Mouse (Mus musculus): Measurements from ENCODE around the gene Minpp1.

Minpp1 gene

DNA sequence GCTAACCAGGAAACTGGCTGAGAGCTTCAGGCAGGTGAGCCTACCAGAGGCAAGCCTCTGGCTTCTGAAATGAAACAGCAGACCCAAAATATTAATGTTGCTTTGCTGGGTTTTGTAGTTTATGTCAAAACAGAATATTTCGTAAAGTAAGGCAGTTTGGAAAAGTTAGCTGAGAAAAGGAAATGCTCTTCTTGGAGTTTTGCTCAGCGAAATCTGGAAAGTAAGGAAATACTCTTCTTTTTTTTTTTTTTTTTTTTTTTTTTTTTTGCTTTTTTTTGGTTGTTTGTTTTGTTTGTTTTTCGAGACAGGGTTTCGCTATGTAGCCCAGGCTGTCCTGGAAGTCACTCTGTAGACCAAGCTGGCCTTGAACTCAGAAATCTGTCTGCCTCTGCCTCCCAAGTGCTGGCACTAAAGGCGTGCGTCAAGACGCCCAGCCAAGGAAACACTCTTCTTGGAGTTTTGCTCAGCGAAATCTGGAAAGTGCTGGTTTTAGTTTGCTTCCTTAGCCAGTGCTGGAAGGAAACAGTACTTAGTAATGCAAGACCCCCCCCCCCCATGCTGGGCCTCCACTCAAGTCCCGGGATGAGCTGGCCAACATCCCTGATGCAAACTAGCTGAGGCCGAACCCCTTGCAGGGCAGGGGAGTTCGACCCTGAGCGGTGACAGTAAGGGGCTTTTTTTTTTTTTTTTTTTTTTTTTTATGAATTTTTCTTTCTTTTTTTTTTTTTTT lies 3.8 kb downstream of the Minpp1 start:
- no peak for DNase-seq (ENCODE audit: low spot score in 2 of 2)

DNA sequence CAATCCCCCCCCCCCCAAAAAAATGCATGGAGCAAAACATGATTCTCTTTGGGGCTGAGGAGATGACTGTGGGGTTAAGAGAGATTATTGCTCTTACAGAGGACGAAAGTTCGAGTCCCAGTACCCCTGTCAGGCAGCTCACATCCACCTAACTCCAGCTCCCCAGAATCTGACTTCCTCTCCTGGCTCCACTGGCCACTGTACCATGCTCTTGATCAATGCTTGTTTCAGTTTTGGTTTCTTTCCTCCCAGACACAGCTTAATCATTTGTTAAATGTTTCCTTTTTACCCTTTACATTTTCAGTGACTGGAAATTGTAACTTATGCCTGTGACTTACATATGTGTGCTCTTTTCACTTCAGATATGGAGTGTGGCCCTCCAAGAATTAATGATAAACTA lies 5.4 kb downstream of the Minpp1 start:
- DNase-seq (ENCODE audit: low spot score in 2 of 2), result no peak

DNA sequence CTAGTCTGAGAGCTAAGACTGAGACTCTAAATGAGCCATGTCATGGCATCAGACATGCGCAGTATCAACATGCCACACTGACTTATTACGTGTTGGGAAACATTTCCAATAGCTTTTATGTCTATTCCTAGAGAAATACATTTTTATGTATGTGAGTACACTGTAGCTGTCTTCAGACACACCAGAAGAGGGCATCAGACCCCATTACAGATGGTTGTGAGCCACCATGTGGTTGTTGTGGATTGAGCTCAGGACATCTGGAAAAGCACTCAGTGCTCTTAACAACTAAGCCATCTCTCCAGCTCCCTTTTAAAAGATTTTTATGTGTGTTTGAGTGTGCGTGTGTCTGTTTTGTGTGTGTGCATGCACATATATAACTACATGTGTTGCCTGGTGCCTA lies 6.8 kb downstream of the Minpp1 start:
- no peak for DNase-seq (ENCODE audit: low spot score in 2 of 2)

DNA sequence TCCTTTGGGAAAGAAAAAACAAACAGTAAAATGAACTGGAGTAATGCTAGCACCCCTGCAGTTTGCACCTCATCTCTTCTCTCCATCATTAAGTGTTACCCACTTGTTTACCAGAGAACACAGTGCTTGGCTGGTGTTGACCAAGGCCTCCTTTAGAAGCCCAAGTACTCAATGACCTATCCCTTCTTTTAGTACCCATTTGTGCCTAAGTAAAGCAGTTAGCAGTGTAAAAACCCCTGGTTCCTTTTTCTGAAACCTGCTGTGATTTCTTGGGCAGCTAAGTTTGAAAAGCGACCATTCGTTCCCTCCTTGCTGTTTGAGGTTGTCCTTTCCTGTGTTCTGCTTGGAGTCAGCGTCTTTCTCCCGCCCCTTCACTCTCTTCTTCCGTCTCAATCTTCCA lies 7.4 kb downstream of the Minpp1 start:
- no peak for DNase-seq (ENCODE audit: low spot score in 2 of 2)

DNA sequence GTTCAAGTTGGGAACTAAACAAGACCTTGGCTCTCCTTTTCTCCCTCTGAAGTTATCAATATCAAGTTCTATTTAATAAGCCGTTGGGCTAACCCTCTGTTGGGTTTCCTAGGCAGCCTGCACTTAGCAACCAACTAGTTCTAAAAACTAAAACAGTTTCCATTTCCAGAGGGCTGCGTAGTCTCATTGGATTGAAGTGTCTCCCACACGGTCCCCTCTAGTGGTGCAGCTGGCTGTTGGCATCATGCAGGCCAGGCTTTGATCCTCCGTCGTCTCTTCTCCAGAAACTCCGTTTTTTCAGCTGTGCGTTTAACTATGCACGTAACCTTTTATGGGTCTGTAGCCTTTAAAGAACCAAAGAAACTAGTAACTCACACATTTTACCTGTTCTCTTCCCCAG lies 7.9 kb downstream of the Minpp1 start:
- no peak for DNase-seq (ENCODE audit: low spot score in 2 of 2)

DNA sequence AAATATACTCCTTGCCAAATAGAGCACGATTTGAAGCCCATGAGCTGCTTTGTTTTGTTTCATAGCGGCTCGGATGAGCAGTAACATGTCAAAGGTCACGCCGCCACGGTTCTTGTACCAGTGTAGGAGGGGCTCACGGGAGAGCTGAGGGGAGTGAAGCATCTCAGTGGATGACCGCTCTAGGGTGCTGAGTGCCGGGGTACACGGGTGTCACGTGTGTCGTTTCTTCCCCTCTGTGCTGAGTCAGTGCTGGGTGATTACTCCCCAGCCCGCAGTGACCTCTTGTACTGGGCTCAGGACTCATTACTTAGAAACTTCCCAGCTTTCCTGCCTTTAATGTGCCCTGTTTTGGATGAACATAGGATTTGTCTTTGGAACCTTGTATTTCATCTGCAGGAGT lies 9.0 kb downstream of the Minpp1 start:
- DNase-seq (ENCODE audit: low spot score in 2 of 2), result no peak

DNA sequence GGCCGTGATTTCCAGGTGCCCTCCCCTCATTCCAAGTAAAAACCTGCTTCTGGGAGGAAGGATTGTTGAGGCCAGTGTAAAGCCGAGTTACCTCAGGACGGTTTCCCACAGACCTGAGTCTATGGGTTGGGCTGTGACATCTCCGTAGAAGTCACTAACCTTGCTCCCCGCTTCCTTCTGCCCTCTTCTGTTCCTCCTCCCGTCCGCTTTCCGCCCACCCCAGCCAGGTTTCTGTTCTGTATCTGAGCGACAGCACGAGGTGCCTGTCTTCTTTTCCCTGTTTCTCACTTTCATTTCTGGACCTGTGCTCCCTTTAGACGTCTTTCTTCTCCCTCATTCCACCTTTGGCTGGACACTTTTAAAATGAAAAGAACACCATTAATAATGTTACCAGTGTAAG lies 9.5 kb downstream of the Minpp1 start:
- no peak for DNase-seq (ENCODE audit: low spot score in 2 of 2)

DNA sequence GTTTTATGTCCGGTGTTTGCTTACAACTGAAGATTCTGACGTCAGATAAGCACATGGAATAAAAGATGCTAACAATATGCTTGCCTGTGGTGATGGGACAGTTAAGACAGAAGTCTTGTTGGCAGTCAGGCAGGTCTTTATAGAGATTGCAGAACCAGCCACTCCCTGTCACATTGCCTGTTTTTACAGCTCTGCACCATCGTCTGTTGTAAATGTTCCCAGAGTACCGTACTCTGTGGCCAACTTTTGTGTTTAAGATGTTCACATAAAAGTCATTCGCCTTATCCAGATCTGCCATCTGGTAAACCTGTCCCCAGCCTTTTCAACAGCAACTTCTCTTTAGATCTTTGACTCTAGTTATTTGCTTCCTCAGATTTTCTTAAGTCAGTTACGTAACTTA lies 11.8 kb downstream of the Minpp1 start:
- no peak for DNase-seq (ENCODE audit: low spot score in 2 of 2)

DNA sequence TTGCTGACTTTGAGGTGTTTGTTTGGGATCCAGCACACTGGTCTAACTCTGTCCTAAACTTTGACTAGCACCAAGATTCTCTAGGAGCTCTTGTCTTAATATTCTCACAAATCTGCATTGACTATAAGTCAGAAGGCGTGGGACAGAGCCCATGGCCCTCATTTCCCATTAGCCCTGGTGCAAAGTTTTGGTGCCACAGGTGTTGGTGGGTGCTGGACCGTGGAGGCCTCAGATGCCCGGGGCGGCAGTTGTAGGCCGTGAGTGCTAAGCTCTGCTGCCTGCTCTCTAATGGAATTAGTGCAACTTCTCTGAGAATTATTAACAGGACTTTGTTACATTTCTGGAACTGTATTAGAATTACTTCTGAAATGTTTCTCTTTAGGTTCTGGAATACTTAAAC lies 12.4 kb downstream of the Minpp1 start:
- DNase-seq (ENCODE audit: low spot score in 2 of 2), result no peak

DNA sequence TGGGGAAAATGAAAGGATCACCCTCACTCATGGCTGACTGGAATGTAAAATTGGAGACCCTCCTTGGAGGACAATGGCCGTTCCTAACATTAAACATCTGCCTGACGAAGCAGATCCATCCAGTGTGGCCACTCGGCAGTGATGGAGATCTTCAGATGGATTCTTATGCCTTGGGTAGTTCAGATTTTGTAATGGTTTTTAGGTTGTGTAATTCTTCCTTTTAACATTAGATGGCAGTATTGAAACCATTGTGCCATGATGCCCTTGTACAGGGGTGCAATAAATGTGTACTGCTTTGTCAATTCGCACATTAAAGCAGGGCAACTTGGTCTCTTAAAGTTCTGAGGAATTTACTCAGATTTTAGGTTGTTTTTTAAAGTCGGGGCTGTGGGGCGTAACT lies 15.8 kb downstream of the Minpp1 start:
- DNase-seq (ENCODE audit: low spot score in 2 of 2), result no peak

DNA sequence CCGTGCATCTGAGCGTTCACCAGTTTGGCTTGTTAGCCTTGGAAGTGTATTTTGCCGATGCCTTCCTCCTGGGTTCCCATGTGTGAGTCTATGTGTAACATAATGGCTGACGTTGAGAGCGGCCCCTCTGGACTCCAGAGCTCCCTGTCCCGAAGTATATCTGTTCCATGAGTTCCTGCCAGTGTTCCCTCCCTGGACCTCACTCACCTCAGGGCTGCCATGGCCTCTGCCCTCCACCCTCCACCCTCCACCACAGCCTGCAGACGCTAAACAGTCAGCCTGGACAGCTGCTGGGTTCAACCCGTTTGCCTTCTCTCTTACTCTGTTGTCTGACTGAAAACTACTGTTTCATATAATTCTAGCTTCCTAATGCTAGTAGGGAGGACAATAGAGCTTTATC lies 20.5 kb downstream of the Minpp1 start:
- DNase-seq (ENCODE audit: low spot score in 2 of 2), result no peak

DNA sequence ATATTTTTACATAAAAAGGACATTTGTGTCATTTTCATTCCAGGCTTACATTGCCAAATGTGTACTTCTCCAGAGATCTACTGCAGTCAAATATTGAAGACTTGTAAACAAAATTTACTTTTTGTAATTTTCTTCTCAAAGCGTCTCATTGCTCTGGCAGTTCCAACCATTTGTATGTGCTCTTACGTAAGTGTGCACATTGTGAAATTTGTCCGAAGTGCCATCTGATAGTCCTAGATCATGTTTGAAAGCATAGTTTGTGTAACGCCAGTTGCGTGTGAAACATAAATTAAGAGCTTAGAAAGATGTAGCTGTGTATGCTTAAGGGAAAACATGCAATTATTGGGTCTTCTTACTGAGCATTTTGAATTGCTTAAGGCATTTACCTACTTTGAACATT lies 20.9 kb downstream of the Minpp1 start:
- DNase-seq (ENCODE audit: low spot score in 2 of 2), result no peak

DNA sequence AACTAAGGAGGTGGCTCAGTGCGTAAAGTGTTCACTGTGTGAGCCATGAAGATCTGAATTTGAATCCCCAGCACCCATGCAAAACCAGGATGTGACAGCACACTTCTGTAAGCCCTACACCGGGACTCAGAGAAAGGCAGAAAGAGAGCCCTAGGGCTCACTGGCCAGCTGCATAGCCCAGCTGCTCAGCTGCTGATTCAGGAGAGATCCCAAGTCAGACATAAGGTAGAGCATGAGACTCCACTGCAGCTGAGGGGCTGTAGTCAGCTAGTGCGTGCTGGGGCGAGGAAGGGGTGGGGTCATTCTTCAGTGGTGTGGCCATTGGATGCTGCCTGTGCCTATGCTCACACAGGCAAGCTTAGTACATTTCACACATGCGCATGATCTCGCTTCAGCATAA lies 21.5 kb downstream of the Minpp1 start:
- DNase-seq (ENCODE audit: low spot score in 2 of 2), result no peak

DNA sequence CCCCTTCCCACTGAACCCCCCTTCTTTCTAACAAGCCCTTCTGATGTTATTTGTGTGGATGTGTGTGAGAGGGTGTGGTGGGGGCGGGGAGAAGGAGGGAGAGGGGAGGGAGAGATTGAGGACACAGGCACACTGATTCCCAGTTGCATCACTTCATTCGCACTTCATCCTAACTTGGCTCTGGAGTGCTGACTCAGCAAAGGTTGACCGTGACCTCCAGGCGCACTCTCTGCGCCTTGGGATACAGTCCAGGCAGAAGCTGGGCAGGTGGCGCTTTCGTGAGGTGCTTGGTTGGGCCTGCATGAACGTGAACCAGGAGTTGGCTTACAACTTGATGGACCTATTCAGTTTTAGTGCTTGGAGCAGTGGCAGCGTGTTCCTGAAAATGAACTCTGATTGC lies 22.0 kb downstream of the Minpp1 start:
- DNase-seq (ENCODE audit: low spot score in 2 of 2), result peak in 1 of 2 experiments; percentile 42

DNA sequence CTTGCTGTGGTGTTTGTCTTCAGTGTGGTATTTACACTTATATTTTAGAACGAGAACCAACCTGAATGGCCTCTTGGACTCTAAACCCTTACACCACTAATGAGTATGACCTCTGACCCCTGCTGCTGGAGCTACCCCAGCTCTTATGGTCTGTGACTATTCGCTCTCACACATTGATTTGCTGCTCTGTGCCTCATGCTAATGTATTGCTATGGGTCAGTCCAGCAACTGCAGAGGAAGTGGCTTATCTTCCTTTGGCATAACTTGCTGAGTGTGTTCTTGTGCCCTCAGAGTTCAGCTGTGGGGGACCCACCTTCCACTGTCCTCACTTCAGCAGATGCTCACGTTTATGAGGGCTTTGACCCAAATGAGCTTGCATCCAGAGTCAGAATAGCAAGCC lies 24.7 kb downstream of the Minpp1 start:
- peak in 1 of 2 experiments; percentile 33 for DNase-seq (ENCODE audit: low spot score in 2 of 2)

DNA sequence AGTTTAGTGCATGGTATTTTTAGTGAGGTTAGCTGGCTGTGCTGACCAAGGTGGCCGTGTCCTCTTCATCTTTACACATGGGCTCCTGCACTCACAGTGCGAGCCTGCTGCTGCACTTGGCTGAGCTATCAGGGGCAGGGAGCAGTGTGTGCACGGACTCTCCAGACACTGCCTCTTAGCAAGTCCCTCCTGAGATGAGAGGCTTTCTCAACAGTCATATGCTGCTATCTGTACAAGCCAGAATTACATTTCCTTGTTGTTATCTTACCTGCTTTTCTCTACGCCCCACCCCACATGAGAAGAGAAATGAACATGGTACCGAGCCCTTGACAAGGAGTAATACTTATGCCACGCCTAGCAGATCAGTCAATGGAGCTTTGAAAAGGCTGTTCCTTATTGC lies 25.4 kb downstream of the Minpp1 start:
- no peak for DNase-seq (ENCODE audit: low spot score in 2 of 2)

DNA sequence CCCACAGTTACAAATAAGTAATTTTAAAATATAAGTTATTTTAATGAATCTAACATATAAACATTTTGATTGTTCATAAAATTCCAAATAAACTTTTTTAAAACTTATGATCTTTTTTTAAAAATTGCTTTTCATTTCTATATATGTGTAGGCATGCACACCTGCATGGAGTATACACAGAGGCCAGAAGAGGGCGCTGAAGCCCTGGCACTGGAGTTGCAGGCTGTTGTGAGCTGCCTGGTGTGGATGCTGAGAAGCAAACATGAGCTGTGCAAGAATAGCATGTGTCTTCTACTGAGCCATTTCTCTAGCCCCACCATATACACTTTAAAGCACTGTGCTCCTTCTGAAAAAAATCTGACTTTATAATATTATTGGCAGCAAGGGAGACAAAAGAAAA lies 26.9 kb downstream of the Minpp1 start:
- no peak for DNase-seq (ENCODE audit: low spot score in 2 of 2)

DNA sequence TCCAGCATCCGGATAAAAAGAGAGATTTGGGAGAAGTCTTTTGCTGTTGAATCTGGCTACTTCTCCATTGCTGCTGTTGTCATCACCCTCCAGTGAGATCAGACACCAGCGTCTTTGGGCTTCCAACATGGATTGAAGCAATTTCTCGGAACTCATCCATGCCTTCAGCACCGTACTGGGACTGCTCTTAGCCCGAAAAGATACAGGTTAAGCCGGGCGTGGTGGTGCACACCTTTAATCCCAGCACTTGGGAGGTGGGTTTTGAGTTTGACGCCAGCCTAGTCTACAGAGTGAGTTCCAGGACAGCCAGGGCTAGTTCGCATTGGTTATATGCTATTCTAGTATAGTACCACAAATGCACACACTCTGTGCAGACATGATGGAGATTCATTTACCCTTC lies 31.0 kb downstream of the Minpp1 start:
- no peak for DNase-seq (ENCODE audit: low spot score in 2 of 2)

DNA sequence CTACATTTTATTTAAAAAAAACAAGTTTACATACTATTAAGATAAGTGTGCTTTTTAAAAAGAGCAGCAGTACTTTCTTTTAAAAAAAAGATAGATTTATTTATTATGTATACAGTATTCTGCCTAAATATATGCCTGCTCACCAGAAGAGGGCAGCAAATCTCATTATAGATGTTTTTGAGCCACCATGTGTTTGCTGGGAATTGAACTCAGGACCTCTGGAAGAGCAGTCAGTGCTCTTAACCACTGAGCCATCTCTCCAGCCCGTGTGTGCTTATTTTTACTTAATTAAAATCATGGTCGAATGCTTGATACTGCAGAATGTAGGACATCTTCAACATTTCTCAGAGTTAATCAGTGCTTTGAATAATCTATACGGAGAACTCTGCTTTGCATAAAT lies 35.9 kb downstream of the Minpp1 start:
- DNase-seq (ENCODE audit: low spot score in 2 of 2), result no peak

DNA sequence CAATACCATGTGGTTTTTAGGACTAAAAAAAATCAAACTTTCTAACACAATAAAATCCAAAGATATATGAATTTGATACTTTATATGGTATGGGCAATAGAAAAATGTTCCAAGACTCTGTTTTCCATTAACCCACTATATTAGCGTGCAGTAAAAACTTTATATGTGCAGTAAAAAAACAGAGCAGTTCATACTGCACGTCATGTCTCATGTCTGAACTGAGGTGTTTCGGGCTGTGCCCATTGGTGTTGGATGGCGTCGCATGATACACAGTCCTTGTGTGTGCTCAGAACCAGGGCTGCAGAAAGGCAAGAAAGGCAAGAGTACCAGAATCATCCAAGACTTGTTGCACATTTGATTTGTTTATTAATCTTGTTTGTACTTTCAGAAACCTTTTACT lies 36.7 kb downstream of the Minpp1 start:
- no peak for DNase-seq (ENCODE audit: low spot score in 2 of 2)

DNA sequence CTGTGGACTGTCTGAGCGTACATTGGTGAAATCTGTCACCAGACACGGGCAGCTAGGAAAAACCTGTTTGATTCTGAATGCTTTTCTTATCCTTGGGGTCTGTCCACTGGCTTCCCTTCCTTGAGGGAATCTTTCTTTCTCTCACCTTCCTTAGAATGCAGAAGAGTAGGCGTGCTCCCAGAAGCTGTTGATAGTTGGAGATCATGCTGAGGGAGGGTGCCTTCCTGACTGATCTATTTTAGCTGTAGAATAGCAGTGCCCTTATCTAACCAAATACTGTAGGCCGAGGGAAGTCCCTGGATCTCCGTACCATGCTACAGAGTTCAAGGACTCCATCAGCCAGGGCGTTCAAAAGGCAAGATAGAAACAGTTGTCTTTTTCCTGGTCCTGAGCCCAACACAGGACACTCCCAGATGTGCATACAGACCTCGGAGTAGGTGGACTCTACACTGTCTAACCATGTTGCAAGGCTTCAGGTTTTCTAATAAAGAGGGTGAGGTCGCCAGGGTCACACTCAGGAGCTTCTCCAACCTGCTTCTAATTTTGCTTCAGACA lies 37.3 kb downstream of the Minpp1 start:
- DNase-seq (ENCODE audit: low spot score in 2 of 2), result no peak

DNA sequence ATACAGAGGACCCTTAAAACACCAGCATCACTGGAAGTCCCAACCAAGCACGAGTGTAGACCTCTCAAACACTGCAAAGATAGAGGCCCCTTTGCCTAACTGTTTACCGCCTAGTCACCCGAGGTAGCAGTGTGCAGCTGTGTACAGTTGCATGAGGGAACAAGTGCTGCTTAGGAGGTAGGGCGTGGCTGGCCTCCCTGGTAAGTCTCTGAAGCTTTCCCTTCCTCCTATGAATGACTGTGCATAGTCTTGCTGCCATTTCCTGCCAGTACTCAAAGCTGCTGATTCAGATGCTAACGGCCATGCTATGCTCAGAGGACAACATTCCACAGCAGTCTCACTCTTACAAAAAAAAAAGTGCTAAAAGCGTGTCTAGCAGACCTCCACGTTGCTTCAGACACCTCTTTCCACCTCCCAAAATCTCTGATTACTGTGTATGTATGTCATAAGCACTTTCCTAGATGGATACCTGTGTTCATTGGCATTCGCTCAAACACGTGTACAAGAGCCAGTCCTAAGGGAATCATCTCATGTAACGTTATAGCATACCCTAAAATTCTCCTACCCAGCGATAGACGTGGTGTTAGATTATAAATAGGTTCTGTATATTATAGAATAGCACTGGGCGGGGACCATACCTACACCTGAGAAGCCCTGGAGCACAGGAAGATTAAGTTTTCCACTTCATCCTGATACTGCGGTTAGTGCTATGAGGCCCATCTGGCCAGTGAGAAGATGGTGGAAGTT lies 38.4 kb downstream of the Minpp1 start:
- no peak for DNase-seq (ENCODE audit: low spot score in 2 of 2)

DNA sequence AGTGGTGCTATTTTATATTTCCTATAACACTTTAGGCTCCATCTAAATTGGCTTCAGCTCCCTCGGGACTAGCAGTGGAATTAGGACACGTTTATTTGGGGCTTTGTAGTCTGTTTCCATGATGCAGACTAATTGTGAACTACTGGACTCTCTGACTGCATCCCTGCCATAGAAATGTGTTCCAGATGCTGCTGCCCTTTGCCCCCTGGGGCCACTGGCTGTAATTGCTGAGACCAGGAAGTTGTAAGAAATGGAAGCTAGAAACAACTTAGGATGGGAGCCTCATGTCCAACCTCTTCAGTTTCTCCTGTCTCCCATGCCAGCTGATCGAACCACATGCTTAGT lies 38.9 kb downstream of the Minpp1 start:
- DNase-seq (ENCODE audit: low spot score in 2 of 2), result no peak

DNA sequence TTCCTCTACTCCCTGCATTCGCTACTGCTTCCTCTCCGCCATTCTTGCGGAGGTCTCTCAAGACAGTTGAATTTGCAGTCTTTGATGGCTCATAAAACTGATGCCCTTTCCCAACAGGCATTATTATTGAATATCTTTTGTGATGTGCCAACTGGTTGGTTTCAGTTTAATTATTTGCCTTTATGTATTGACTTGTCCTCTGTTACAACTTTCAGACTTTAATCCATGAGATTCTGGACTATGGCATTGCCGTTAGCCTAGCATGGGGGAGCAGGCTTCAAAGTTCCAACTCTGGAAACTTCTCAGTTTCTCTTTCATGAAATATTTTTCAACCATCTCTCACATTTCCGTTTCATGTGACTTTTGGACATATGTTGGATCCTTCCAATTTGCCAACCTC lies 41.6 kb downstream of the Minpp1 start:
- DNase-seq (ENCODE audit: low spot score in 2 of 2), result no peak
